Mouse (Mus musculus): Measurements from ENCODE around the gene Fam221b. TPM values are rescaled to one million over a fixed set of nuclear protein-coding genes. Genes with fewer than 3 reads are reported as not detected.

Fam221b gene
- polyA plus RNA-seq, 1 experiment: 0.09 TPM

- no peak for DNase-seq
- no peaks in the 10 kb centered on the region for H3K27me3 ChIP-seq (replicated peaks; ENCODE audit: control insufficient read depth, insufficient read depth, low read length)
- peaks cover 5% of the 10 kb centered on the region; the same call in 1 of the 2 replicates for H3K4me1 ChIP-seq (ENCODE audit: control insufficient read depth, insufficient read depth, low read length)
- no peak overlapping the region for H3K4me3 ChIP-seq (ENCODE audit: insufficient read depth, low read depth, low read length)
- no peak overlapping the region for H3K27ac ChIP-seq (ENCODE audit: insufficient read depth, low read depth, low read length)
- peak; percentile 37 for TF ChIP-seq CTCF (conservative IDR thresholded peaks at IDR 0.05; ENCODE audit: insufficient read depth, insufficient read length, low read depth, low read length)
- TF ChIP-seq POLR2A (IDR thresholded peaks at IDR 0.05; ENCODE audit: low read depth, low read length): no peak
- WGBS: 96% methylated on average over 3 of the region's 3 CpGs
- H3K36me3 ChIP-seq (ENCODE audit: control insufficient read depth, insufficient read depth, low read length): no peaks in the 10 kb centered on the region
Measured at GRCm38 (mm10) chr4:43649783-43650182, 19.2 kb downstream of the Fam221b start.

- H3K4me1 ChIP-seq (ENCODE audit: control insufficient read depth, insufficient read depth, low read length): peaks cover 6% of the 10 kb centered on the region; the same call in 1 of the 2 replicates
- H3K36me3 ChIP-seq (ENCODE audit: control insufficient read depth, insufficient read depth, low read length): no peaks in the 10 kb centered on the region
- no peak overlapping the region for H3K27ac ChIP-seq (ENCODE audit: insufficient read depth, low read depth, low read length)
- WGBS: 93% methylated on average over 6 of the region's 6 CpGs
- DNase-seq: no peak
- H3K27me3 ChIP-seq (replicated peaks; ENCODE audit: control insufficient read depth, insufficient read depth, low read length): no peaks in the 10 kb centered on the region
- no peak for TF ChIP-seq CTCF (conservative IDR thresholded peaks at IDR 0.05; ENCODE audit: insufficient read depth, insufficient read length, low read depth, low read length)
- TF ChIP-seq POLR2A (IDR thresholded peaks at IDR 0.05; ENCODE audit: low read depth, low read length): no peak
- no peak overlapping the region for H3K4me3 ChIP-seq (ENCODE audit: insufficient read depth, low read depth, low read length)
Measured at GRCm38 (mm10) chr4:43640491-43640890, 28.5 kb downstream of the Fam221b start.

GRCm38 (mm10) chr4:43640076-43640475 lies 28.9 kb downstream of the Fam221b start:
- no peak overlapping the region for H3K4me3 ChIP-seq (ENCODE audit: insufficient read depth, low read depth, low read length)
- H3K4me1 ChIP-seq (ENCODE audit: control insufficient read depth, insufficient read depth, low read length): peaks cover 6% of the 10 kb centered on the region; the same call in 1 of the 2 replicates
- no peak for TF ChIP-seq POLR2A (IDR thresholded peaks at IDR 0.05; ENCODE audit: low read depth, low read length)
- no peak for TF ChIP-seq CTCF (conservative IDR thresholded peaks at IDR 0.05; ENCODE audit: insufficient read depth, insufficient read length, low read depth, low read length)
- H3K36me3 ChIP-seq (ENCODE audit: control insufficient read depth, insufficient read depth, low read length): no peaks in the 10 kb centered on the region
- H3K27me3 ChIP-seq (replicated peaks; ENCODE audit: control insufficient read depth, insufficient read depth, low read length): no peaks in the 10 kb centered on the region
- 74% methylated on average over 9 of the region's 9 CpGs for WGBS
- DNase-seq: no peak
- H3K27ac ChIP-seq (ENCODE audit: insufficient read depth, low read depth, low read length): no peak overlapping the region

GRCm38 (mm10) chr4:43636751-43637150 lies 32.2 kb downstream of the Fam221b start:
- Histone ChIP-seq H3K27me3 (replicated peaks; ENCODE audit: control insufficient read depth, insufficient read depth, low read length) (no peaks in the 10 kb centered on the region), H3K27ac (ENCODE audit: insufficient read depth, low read depth, low read length) (no peak overlapping the region), H3K4me1 (ENCODE audit: control insufficient read depth, insufficient read depth, low read length) (peaks cover 6% of the 10 kb centered on the region; the same call in 1 of the 2 replicates), H3K4me3 (ENCODE audit: insufficient read depth, low read depth, low read length) (no peak overlapping the region), H3K36me3 (ENCODE audit: control insufficient read depth, insufficient read depth, low read length) (no peaks in the 10 kb centered on the region)
- TF ChIP-seq POLR2A (IDR thresholded peaks at IDR 0.05; ENCODE audit: low read depth, low read length) (no peak), CTCF (conservative IDR thresholded peaks at IDR 0.05; ENCODE audit: insufficient read depth, insufficient read length, low read depth, low read length) (no peak)
- no peak for DNase-seq
- WGBS: 89% methylated on average over 6 of the region's 6 CpGs

GRCm38 (mm10) chr4:43634621-43635374 lies 34.1 kb downstream of the Fam221b start:
- H3K4me3 ChIP-seq (ENCODE audit: insufficient read depth, low read depth, low read length): no peak overlapping the region
- 86% methylated on average over 7 of the region's 7 CpGs for WGBS
- no peak overlapping the region for H3K27ac ChIP-seq (ENCODE audit: insufficient read depth, low read depth, low read length)

GRCm38 (mm10) chr4:43633736-43634135 lies 35.2 kb downstream of the Fam221b start:
- peaks cover 6% of the 10 kb centered on the region; the same call in 1 of the 2 replicates for H3K4me1 ChIP-seq (ENCODE audit: control insufficient read depth, insufficient read depth, low read length)

More at GRCm38 (mm10) chr4:43634621-43635374, 34.1 kb downstream of the Fam221b start:
- TF ChIP-seq CTCF (conservative IDR thresholded peaks at IDR 0.05; ENCODE audit: insufficient read depth, insufficient read length, low read depth, low read length): no peak
- H3K27me3 ChIP-seq (replicated peaks; ENCODE audit: control insufficient read depth, insufficient read depth, low read length): no peaks in the 10 kb centered on the region
- peaks cover 6% of the 10 kb centered on the region; the same call in 1 of the 2 replicates for H3K4me1 ChIP-seq (ENCODE audit: control insufficient read depth, insufficient read depth, low read length)
- no peak for DNase-seq
- no peaks in the 10 kb centered on the region for H3K36me3 ChIP-seq (ENCODE audit: control insufficient read depth, insufficient read depth, low read length)

GRCm38 (mm10) chr4:43633296-43633695 lies 35.6 kb downstream of the Fam221b start:
- H3K4me3 ChIP-seq (ENCODE audit: insufficient read depth, low read depth, low read length): no peak overlapping the region
- TF ChIP-seq POLR2A (IDR thresholded peaks at IDR 0.05; ENCODE audit: low read depth, low read length): no peak
- no peak for TF ChIP-seq CTCF (conservative IDR thresholded peaks at IDR 0.05; ENCODE audit: insufficient read depth, insufficient read length, low read depth, low read length)
- 90% methylated on average over 8 of the region's 8 CpGs for WGBS

More at GRCm38 (mm10) chr4:43633736-43634135, 35.2 kb downstream of the Fam221b start:
- Histone ChIP-seq H3K36me3 (ENCODE audit: control insufficient read depth, insufficient read depth, low read length) (no peaks in the 10 kb centered on the region), H3K27ac (ENCODE audit: insufficient read depth, low read depth, low read length) (no peak overlapping the region), H3K27me3 (replicated peaks; ENCODE audit: control insufficient read depth, insufficient read depth, low read length) (no peaks in the 10 kb centered on the region), H3K4me3 (ENCODE audit: insufficient read depth, low read depth, low read length) (no peak overlapping the region)
- TF ChIP-seq CTCF (conservative IDR thresholded peaks at IDR 0.05; ENCODE audit: insufficient read depth, insufficient read length, low read depth, low read length) (no peak), POLR2A (IDR thresholded peaks at IDR 0.05; ENCODE audit: low read depth, low read length) (no peak)
- DNase-seq: no peak
- 91% methylated on average over 2 of the region's 2 CpGs for WGBS

More at GRCm38 (mm10) chr4:43633296-43633695, 35.6 kb downstream of the Fam221b start:
- no peaks in the 10 kb centered on the region for H3K36me3 ChIP-seq (ENCODE audit: control insufficient read depth, insufficient read depth, low read length)
- no peak for DNase-seq
- no peaks in the 10 kb centered on the region for H3K27me3 ChIP-seq (replicated peaks; ENCODE audit: control insufficient read depth, insufficient read depth, low read length)
- H3K27ac ChIP-seq (ENCODE audit: insufficient read depth, low read depth, low read length): no peak overlapping the region
- H3K4me1 ChIP-seq (ENCODE audit: control insufficient read depth, insufficient read depth, low read length): peaks cover 6% of the 10 kb centered on the region; the same call in 1 of the 2 replicates
